Mouse (Mus musculus) hindbrain, embryonic 10.5 days (tissue): ENCODE data around the gene Ccdc57. TPM values are rescaled to one million over a fixed set of nuclear protein-coding genes. Genes with fewer than 3 reads are reported as not detected.

Experiments used
- DNase-seq: peaks from one replicate; pipeline ENCODE4 v3.0.0-alpha.2; 2017; ENCODE audit warnings: low spot score
- H3K27ac ChIP-seq: fragments of 300-500 bp; sonication (generic); 2 replicates; pipeline ENCODE4 v1.5.1; 2016; ENCODE audit warnings: mild to moderate bottlenecking, moderate library complexity
- H3K27me3 ChIP-seq: fragments of 300-500 bp; sonication (generic); 2 replicates; pipeline ENCODE4 v1.6.1; 2016; ENCODE audit warnings: mild to moderate bottlenecking; ENCODE audit not compliant: poor library complexity, insufficient read depth, severe bottlenecking
- H3K36me3 ChIP-seq: fragments of 300-500 bp; sonication (generic); 2 replicates; pipeline ENCODE4 v1.6.1; 2016; ENCODE audit warnings: mild to moderate bottlenecking, moderate library complexity
- H3K4me1 ChIP-seq: fragments of 300-500 bp; sonication (generic); replicated peaks from 2 replicates; pipeline ENCODE4 v1.6.1; 2016; ENCODE audit warnings: mild to moderate bottlenecking
- H3K4me3 ChIP-seq: fragments of 300-500 bp; sonication (generic); 2 replicates; pipeline ENCODE4 v1.5.1; 2016; ENCODE audit warnings: mild to moderate bottlenecking, moderate library complexity
- H3K9me3 ChIP-seq: fragments of 300-500 bp; sonication (generic); 2 replicates; pipeline ENCODE4 v1.6.1; 2016; ENCODE audit warnings: mild to moderate bottlenecking, moderate library complexity
- WGBS: fragments of 180-500 bp; shearing (Covaris S2); methylation state at CpG from one replicate; pipeline ENCODE4 v1.1.7; 2016; 5-methylcytosine and 5-hydroxymethylcytosine counted together
- polyA plus RNA-seq: library from polyadenylated mRNA; unstranded; fragments of >200 nt; fragmentation: Nextera tagmentation; extraction: Ambion mirVana; gene quantifications from 2 replicates; pipeline ENCODE4 v1.2.1, GENCODE M21; 2016

The Ccdc57 gene
- polyA plus RNA-seq, 1 experiment from 2014 or later = 6.4 TPM

- peaks cover 29% of the 10 kb centered on the region for H3K36me3 ChIP-seq
- H3K4me3 ChIP-seq = peak overlapping the region; percentile 73
- H3K27me3 ChIP-seq = 0 out of 2 replicates have a peak, but pooled peaks cover 3% of the 10 kb centered on the region
- WGBS = 6% methylated on average over 10 of the region's 10 CpGs
- peak overlapping the region; percentile 93 for H3K27ac ChIP-seq
- peak; percentile 29 for DNase-seq
- H3K9me3 ChIP-seq = no peaks in the 10 kb centered on the region
- H3K4me1 ChIP-seq = peaks cover 66% of the 10 kb centered on the region
Observed at GRCm38 (mm10) chr11:120949863-120950262, 17.2 kb upstream of the Ccdc57 start.

- H3K27ac ChIP-seq = peak overlapping the region; percentile 93
- H3K4me1 ChIP-seq = peaks cover 60% of the 10 kb centered on the region
- no peaks in the 10 kb centered on the region for H3K9me3 ChIP-seq
- under 1% methylated on average over 75 of the region's 75 CpGs for WGBS
- H3K36me3 ChIP-seq = peaks cover 21% of the 10 kb centered on the region
- peak overlapping the region; percentile 73 for H3K4me3 ChIP-seq
- DNase-seq = peak; percentile 70
- H3K27me3 ChIP-seq = 0 out of 2 replicates have a peak, but pooled peaks cover 3% of the 10 kb centered on the region
Observed at GRCm38 (mm10) chr11:120948861-120949851, 16.5 kb upstream of the Ccdc57 start.

- Histone ChIP-seq H3K4me1 (peaks cover 54% of the 10 kb centered on the region), H3K27me3 (0 out of 2 replicates have a peak, but pooled peaks cover 3% of the 10 kb centered on the region), H3K9me3 (no peaks in the 10 kb centered on the region), H3K4me3 (peak within 1 kb of the TSS; percentile 73), H3K27ac (peak within 1 kb of the TSS; percentile 93), H3K36me3 (peaks cover 15% of the 10 kb centered on the region)
- no peak for DNase-seq
- 31% methylated on average over 12 of the region's 12 CpGs for WGBS
Observed at GRCm38 (mm10) chr11:120948328-120948727, 15.7 kb upstream of the Ccdc57 start, which contains the start of gene Slc16a3. Slc16a3 (plus strand) TSS chr11:120948480.

DNA sequence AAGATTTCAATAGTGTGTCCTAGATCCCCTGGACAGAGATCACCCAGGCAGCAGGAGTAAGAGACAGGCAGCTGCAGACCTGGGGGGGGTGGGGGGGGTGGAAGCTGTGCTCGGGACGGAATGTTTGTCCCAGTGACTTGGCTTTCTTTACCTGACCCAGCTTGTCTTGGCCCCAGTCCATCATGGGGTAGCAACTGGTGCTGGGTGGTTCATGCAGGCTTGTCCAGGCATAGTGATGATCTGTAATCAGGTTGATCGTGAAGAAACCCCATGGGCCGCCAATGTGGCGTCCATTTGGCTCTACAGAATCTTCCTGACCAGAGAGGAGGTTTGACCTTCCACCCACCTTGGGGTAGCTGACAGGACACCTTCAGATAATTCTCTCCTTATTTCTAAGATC, 13.3 kb upstream of the Ccdc57 start:
- WGBS = 92% methylated on average over 5 of the region's 5 CpGs
- DNase-seq = no peak
- Histone ChIP-seq H3K4me3 (no peak overlapping the region), H3K36me3 (no peaks in the 10 kb centered on the region), H3K27ac (no peak overlapping the region), H3K27me3 (0 out of 2 replicates have a peak, but pooled peaks cover 3% of the 10 kb centered on the region), H3K9me3 (no peaks in the 10 kb centered on the region), H3K4me1 (peaks cover 33% of the 10 kb centered on the region)

GRCm38 (mm10) chr11:120945266-120945665, 12.6 kb upstream of the Ccdc57 start:
- DNase-seq = no peak
- Histone ChIP-seq H3K27me3 (0 out of 2 replicates have a peak, but pooled peaks cover 3% of the 10 kb centered on the region), H3K9me3 (no peaks in the 10 kb centered on the region), H3K4me3 (no peak overlapping the region), H3K4me1 (peaks cover 26% of the 10 kb centered on the region), H3K27ac (no peak overlapping the region), H3K36me3 (no peaks in the 10 kb centered on the region)
- 83% methylated on average over 7 of the region's 7 CpGs for WGBS

DNA sequence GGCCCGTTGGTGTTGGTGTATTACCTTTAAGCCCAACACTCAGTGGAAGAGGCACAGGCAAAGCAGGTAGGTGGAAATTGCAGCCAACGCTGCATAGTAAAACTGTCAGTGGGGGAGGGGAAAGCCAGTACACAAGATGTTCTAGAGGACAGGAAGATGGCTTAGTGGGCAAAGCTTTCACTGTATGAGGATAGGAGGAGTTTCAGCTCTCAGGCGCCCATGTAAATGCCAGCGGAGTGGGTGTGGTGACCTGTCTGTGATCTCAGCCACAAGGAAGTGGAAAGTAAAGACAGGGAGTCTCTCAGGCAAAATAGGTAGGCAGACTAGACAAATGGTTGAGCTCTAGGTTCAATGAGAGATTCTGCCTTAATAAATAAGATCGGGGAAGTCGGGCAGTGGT, 8.3 kb upstream of the Ccdc57 start:
- H3K4me3 ChIP-seq = no peak overlapping the region
- WGBS = 88% methylated on average over 6 of the region's 6 CpGs
- H3K9me3 ChIP-seq = no peaks in the 10 kb centered on the region
- H3K27me3 ChIP-seq = 0 out of 2 replicates have a peak, but pooled peaks cover 3% of the 10 kb centered on the region
- peaks cover 10% of the 10 kb centered on the region for H3K4me1 ChIP-seq
- no peak for DNase-seq
- H3K27ac ChIP-seq = no peak overlapping the region
- no peaks in the 10 kb centered on the region for H3K36me3 ChIP-seq

DNA sequence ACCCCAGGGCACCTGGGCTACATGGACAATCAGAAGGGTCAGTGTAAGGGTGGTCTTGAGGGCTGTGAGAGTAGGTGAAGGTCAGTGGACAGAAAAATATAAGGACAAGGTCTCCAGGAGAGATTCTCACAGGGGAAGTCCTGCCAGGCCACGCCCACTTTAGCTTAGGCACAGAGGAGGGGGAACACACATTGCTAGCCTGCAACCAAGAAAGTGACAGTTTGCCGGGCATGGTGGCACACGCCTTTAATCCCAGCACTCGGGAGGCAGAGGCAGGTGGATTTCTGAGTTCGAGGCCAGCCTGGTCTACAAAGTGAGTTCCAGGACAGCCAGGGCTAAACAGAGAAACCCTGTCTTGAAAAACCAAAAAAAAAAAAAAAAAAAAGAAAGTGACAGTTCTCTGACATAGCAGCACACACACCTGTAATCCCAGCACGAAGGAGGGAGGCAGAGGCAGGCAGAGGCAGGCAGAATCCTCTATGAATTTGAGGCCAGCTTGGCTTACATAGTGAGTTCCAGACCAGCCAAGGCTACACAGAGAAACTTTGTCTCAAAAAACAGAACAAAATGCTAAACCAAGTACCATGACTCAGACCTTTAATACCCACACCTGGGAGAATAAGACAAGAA, 7.2 kb upstream of the Ccdc57 start:
- Histone ChIP-seq H3K36me3 (no peaks in the 10 kb centered on the region), H3K4me1 (peaks cover 10% of the 10 kb centered on the region), H3K27ac (no peak overlapping the region), H3K27me3 (no peaks in the 10 kb centered on the region), H3K4me3 (no peak overlapping the region), H3K9me3 (no peaks in the 10 kb centered on the region)
- DNase-seq = no peak
- WGBS = 58% methylated on average over 6 of the region's 6 CpGs

GRCm38 (mm10) chr11:120938795-120939194, 6.1 kb upstream of the Ccdc57 start:
- no peak overlapping the region for H3K4me3 ChIP-seq
- WGBS = 42% methylated on average over 4 of the region's 4 CpGs
- no peaks in the 10 kb centered on the region for H3K36me3 ChIP-seq
- peaks cover 10% of the 10 kb centered on the region for H3K4me1 ChIP-seq
- DNase-seq = no peak
- H3K9me3 ChIP-seq = no peaks in the 10 kb centered on the region
- no peaks in the 10 kb centered on the region for H3K27me3 ChIP-seq
- no peak overlapping the region for H3K27ac ChIP-seq

GRCm38 (mm10) chr11:120937976-120938375, 5.3 kb upstream of the Ccdc57 start:
- Histone ChIP-seq H3K9me3 (no peaks in the 10 kb centered on the region), H3K4me3 (no peak overlapping the region), H3K27ac (no peak overlapping the region), H3K4me1 (peaks cover 14% of the 10 kb centered on the region), H3K27me3 (no peaks in the 10 kb centered on the region), H3K36me3 (no peaks in the 10 kb centered on the region)
- WGBS = 96% methylated on average over 1 of the region's 1 CpGs
- DNase-seq = no peak

DNA sequence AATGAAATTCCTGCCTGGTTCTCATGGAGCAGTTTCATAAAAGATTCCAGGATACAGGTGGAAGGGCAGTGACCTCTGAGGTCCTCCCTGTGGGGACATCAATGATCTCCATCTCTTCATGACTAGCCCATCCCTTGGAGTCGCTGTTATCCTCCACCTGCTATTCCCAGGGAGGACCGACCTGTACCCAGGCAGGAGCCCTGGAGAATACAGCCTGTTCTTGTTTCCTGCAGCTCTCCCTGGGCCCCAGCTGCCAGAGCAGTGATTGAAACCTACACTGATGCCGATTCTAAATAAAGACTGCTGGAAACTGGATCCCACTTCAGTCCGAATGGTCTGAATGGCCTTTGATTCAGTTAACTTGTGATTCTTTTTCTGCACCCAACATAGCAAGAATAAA, 1.2 kb downstream of the Ccdc57 start:
- WGBS = 96% methylated on average over 4 of the region's 4 CpGs

DNA sequence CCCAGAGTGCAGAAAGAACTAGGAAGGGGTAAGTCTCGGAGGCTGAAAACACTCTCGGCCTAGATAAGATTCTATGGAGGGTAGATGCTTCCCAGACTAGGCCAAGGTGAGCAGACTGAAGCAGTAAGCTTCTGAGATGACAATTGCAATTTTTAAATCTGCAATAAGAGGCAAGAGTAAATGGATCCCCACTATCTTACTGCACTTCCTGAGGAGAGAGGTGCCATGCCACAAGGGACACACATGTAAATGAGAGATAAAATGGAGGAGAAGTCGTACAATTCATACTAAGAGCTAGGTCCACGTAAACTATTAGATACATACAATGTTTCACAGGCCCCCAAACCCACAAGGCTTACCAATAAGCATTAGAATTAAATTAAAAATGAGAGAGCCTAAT, 4.2 kb downstream of the Ccdc57 start:
- Histone ChIP-seq H3K4me1 (peaks cover 13% of the 10 kb centered on the region), H3K27me3 (no peaks in the 10 kb centered on the region), H3K9me3 (no peaks in the 10 kb centered on the region), H3K4me3 (no peak overlapping the region), H3K27ac (no peak overlapping the region), H3K36me3 (peaks cover 40% of the 10 kb centered on the region)
- DNase-seq = no peak
- WGBS = 91% methylated on average over 4 of the region's 4 CpGs

More for the DNA sequence above, 1.2 kb downstream of the Ccdc57 start:
- Histone ChIP-seq H3K27me3 (no peaks in the 10 kb centered on the region), H3K9me3 (no peaks in the 10 kb centered on the region), H3K4me3 (no peak overlapping the region), H3K36me3 (peaks cover 10% of the 10 kb centered on the region), H3K27ac (no peak overlapping the region), H3K4me1 (peaks cover 13% of the 10 kb centered on the region)
- DNase-seq = no peak

GRCm38 (mm10) chr11:120922528-120922927, 10.1 kb downstream of the Ccdc57 start:
- no peak overlapping the region for H3K27ac ChIP-seq
- peaks cover 89% of the 10 kb centered on the region for H3K36me3 ChIP-seq
- 95% methylated on average over 3 of the region's 3 CpGs for WGBS
- no peaks in the 10 kb centered on the region for H3K27me3 ChIP-seq
- H3K4me1 ChIP-seq = no peaks in the 10 kb centered on the region
- DNase-seq = no peak
- no peak overlapping the region for H3K4me3 ChIP-seq
- no peaks in the 10 kb centered on the region for H3K9me3 ChIP-seq

GRCm38 (mm10) chr11:120917756-120918155, 14.9 kb downstream of the Ccdc57 start:
- no peaks in the 10 kb centered on the region for H3K9me3 ChIP-seq
- no peak overlapping the region for H3K27ac ChIP-seq
- no peaks in the 10 kb centered on the region for H3K27me3 ChIP-seq
- H3K36me3 ChIP-seq = peaks cover 93% of the 10 kb centered on the region
- H3K4me1 ChIP-seq = no peaks in the 10 kb centered on the region
- H3K4me3 ChIP-seq = no peak overlapping the region
- no peak for DNase-seq
- WGBS = 96% methylated on average over 5 of the region's 5 CpGs
